Mouse (Mus musculus) spleen, embryonic (tissue): ENCODE results near the gene Clint1.

ENCODE experiments used
- CTCF ChIA-PET: fragments of 350-600 bp; sonication (Branson Sonifier 250); formaldehyde crosslinking; loops from one replicate; lab custom pipeline; 2022; lab: Charles Lee

Clint1 gene

GRCm38 (mm10) chr11:45851516-45852123 is at the start of gene Clint1:
Gene Clint1 (plus strand): TSS chr11:45852051.
- CTCF ChIA-PET, result no interaction called here

GRCm38 (mm10) chr11:45804068-45804467 is 47.8 kb upstream of the Clint1 start:
- CTCF ChIA-PET, result no interaction called here

DNA sequence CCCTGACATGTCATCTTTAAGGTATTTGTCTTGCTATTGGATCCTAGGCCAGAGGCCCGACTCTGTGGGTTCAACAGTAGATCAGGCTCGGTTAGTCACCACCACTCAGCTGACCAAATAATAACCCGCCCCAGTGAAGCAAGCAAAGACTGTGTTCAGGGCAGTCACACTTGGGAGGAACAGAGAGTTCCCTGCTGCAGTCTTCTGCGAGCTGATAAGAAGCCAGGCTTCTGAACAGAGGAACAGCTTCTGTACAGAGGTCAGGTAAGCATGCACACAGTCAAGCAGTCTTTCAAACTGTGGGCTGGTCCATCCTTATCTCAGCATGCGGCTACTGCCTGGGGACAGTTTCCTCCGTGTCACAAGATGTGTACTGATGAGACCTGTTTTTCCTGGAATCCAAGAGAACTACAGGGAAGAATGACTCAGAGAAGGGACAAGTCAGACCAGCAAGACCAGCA is 46.5 kb upstream of the Clint1 start:
- CTCF ChIA-PET, result no interaction called here

GRCm38 (mm10) chr11:45805810-45806209 is 46.0 kb upstream of the Clint1 start:
- CTCF ChIA-PET, result no interaction called here

DNA sequence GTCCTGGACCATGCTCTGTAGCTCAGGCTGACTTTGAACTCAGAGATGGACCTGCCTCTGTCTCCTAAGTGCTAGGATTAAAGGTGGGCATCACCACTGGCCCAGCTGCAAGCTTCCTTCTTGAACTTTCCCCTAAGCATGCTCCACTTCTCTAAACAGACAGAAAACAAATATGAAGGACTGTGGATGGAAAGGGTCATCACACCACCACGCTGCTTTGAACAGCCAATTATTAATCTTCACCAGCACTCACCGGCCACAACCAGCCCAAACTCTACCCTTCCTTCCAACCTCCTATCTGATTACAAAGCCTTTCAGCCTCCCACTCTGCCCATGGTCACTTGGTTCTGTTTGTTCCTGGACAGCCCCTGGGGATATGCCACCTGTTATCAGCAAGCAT is 45.6 kb upstream of the Clint1 start:
- CTCF ChIA-PET, result no interaction called here

- CTCF ChIA-PET, result no interaction called here
Measured at GRCm38 (mm10) chr11:45806809-45807208, 45.0 kb upstream of the Clint1 start.

DNA sequence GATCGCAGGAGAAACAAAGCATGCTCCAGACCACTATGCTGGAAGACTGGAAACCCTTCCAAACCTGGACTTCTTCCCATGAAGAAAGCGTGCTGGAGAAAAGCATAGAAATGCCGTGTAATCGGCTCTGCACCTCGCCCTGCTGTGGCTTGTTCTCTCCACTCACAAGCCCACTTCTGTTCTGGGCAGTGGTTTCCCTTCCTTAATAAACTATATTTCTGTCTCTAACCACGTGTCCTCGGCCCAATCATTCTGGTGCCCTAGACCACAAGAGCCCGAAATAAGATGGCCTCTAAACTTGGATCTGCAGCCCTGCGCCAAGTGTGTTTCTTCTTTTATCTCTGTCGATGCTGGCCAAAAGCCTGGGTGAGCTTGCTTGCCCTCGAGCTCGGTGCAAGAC is 44.0 kb upstream of the Clint1 start:
- CTCF ChIA-PET, result no interaction called here

- CTCF ChIA-PET, result interaction anchor here (0.5 kb wide), 1 partner anchor 41 kb away, joined by 3 read pairs; no protein-coding TSS in a partner anchor
Measured at GRCm38 (mm10) chr11:45809424-45809823, 42.4 kb upstream of the Clint1 start.

GRCm38 (mm10) chr11:45810056-45810455 is 41.8 kb upstream of the Clint1 start:
- CTCF ChIA-PET, result interaction anchor here (0.5 kb wide), 1 partner anchor 40 kb away, joined by 3 read pairs; no protein-coding TSS in a partner anchor

DNA sequence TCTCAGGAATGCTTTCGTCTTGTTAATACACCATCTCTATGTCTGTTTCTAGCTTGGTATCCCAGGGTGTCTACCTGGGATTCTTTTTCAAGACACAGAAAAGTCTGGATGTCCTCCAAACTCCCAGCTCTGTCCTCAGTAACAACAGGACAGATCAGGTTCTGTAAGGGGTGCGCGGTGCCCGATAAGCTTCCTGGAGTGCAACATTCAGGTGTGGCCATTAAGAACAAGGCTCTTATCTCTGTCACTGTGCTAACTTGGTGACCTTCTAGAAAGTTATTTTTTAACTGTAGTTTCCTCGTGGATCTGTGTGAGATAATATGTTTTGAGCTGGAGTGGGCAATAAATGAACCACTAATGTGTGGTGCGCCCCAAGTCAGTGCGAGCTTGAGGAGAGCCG is 41.0 kb upstream of the Clint1 start:
- CTCF ChIA-PET, result no interaction called here

GRCm38 (mm10) chr11:45815603-45816002 is 36.2 kb upstream of the Clint1 start:
- CTCF ChIA-PET, result interaction anchor here (0.5 kb wide), 1 partner anchor 1333 kb away, joined by 4 read pairs; no protein-coding TSS in a partner anchor

GRCm38 (mm10) chr11:45816712-45817111 is 35.1 kb upstream of the Clint1 start:
- CTCF ChIA-PET, result no interaction called here

- CTCF ChIA-PET, result interaction anchor here (0.5 kb wide), 1 partner anchor 19 kb away, joined by 4 read pairs; no protein-coding TSS in a partner anchor
Measured at GRCm38 (mm10) chr11:45817996-45818395, 33.9 kb upstream of the Clint1 start.

DNA sequence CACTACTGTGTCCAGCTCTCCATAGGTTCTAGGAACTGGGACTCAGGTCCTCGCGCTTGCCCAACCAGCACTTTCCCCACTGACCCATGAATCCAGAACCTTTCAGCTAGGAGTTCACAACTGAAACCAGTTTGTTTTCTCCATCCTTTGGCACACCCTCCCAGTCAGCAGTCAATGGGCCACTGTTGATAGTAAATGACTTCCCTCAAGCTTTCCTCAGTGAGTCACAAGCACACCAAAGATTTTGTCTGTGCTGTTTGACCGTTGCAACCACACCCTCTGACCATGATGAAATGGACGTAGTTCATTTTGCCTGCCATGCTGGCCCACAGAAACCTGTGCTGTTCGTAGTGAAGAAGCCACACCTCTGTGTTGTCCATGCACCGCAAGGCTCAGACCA is 30.9 kb upstream of the Clint1 start:
- CTCF ChIA-PET, result no interaction called here

DNA sequence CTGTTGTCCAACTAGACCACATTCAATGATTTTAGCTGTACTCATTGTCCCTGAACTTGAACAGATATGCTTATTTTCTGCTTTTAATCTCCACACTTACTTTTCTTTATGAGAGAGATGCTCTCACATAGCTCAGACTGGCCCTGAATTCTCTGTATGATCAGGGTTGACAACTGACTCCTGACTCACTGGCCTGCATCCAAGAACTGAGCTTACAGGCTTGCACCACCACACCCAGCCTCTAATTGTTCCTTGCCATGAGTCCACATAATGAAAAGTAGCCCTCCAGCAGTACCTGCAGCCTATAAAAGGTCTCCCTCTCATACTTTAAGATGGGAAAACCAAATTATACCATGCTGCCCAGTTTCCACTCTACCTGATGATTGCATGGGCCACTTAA is 21.7 kb upstream of the Clint1 start:
- CTCF ChIA-PET, result no interaction called here

DNA sequence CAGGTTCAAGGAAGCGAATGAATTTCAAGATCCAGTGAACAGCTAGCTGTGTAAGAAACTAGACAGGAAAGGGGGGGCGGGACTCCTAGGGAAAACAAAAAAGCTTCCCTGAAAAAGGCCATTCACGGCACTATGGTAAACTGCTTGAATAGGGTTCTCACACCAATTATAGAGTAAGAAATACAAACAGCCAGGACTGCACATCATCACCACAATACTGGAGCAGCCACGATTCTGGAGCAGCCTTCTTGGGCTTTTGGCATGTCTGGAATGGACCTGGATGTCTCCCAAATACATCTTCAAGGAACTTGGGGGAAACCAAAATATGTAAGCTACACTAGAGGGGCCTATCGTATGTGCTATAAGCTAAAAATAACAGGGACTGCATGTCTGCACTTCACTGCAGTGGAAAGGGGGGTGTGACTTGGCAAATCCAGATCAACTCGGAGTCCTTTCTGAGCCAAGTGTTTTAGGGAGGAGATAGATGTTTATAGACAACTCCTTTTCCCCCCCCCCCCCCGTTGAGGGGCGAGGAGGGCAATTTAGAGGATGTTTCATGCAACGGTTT is 21.0 kb upstream of the Clint1 start:
- CTCF ChIA-PET, result interaction anchor here (0.5 to 0.7 kb wide), 2 partner anchors 25 to 279 kb away, joined by 4 to 21 read pairs; no protein-coding TSS in a partner anchor

GRCm38 (mm10) chr11:45831476-45832143 is 20.2 kb upstream of the Clint1 start:
- CTCF ChIA-PET, result no interaction called here

DNA sequence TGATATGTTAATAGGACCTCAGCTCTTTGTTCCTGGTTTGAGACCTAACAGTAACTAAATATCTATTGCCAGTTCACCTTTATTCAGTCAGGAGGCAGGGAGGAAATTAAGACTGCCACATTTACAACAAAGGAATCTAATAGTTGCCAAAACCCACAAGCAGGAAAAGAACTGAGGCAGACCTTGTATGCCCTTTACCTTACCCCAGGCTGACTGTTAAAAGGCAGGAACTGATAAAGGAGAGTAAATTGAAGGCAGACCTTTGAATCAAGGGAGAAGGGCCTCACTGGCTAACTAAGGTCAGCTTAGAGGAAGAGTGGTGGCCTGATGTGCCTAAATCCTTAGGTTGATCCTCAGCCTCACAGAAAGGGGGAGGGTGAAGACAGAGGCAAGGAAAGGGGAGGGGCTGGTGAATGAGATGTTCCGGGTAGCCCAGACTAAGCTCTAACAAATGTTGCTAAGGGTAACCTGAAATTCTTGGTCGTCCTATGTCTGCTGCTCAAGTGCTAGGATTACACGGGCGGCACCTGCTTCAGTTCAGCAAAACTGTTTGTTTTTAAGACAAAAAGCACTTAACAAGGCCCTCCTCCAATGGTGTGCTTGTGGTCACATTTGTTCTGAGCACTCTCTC is 16.1 kb upstream of the Clint1 start:
- CTCF ChIA-PET, result no interaction called here

GRCm38 (mm10) chr11:45837257-45837817 is 14.5 kb upstream of the Clint1 start:
- CTCF ChIA-PET, result interaction anchor here (0.5 to 0.7 kb wide), 3 partner anchors 19 to 268 kb away, joined by 3 to 4 read pairs (median 3); no protein-coding TSS in a partner anchor

GRCm38 (mm10) chr11:45838450-45838849 is 13.4 kb upstream of the Clint1 start:
- CTCF ChIA-PET, result no interaction called here

- CTCF ChIA-PET, result no interaction called here
Measured at GRCm38 (mm10) chr11:45840332-45840731, 11.5 kb upstream of the Clint1 start.

DNA sequence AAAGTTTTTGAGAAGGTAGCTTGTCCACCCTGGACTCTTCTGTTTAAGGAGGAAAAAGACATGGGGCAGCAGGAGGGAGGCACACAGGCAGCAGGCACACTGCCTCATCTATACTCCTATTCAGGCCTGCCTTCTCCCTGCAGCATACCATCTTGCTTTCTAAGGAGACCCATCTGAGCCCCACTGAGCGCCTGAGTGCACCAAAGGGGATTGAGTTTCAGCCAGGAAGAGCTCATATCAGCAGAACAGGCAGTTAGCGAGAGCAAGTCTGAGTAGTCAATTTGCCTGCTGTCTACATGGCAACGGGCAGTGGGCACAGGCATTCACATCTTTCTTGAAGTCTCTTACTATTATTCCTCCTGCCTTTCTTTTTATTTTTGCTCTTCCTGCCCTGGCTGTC is 5.8 kb upstream of the Clint1 start:
- CTCF ChIA-PET, result no interaction called here
